Mouse (Mus musculus) gastrocnemius, postnatal 14 days (tissue): Measurements from ENCODE around the gene Sel1l3. TPM values are rescaled to one million over a fixed set of nuclear protein-coding genes. Genes with fewer than 3 reads are reported as not detected.
A peak's percentile ranks its signal among the peaks of the same experiment; 100 is the strongest.

ENCODE experiments used
- DNase-seq: peaks from one replicate; pipeline ENCODE4 v3.0.0; 2021; ENCODE audit warnings: mixed read lengths
- intact Hi-C: fragments of 180-260 bp; cut with DNase I; formaldehyde crosslinking; loops from one replicate; pipeline ENCODE4 v1.15.1; 2025; ENCODE audit warnings: low total_unique reads
- total RNA-seq, 2 experiments: library from RNA; stranded (reverse); gene quantifications; 2 replicates each; pipeline ENCODE4 v1.2.3; 2021

The Sel1l3 gene
- total RNA-seq, 2 experiments from 2014 or later = 65.3 to 75.4 TPM

GRCm38 (mm10) chr5:53111036-53111435 is 102.7 kb downstream of the Sel1l3 start:
- intact Hi-C loops = no loop called here
- no peak for DNase-seq

GRCm38 (mm10) chr5:53110225-53110624 is 103.5 kb downstream of the Sel1l3 start:
- intact Hi-C loops = no loop called here
- no peak for DNase-seq

- no peak for DNase-seq
- intact Hi-C loops = loop anchor here (10.0 kb wide), 1 partner anchor 224 kb away; no protein-coding TSS in a partner anchor
Observed at GRCm38 (mm10) chr5:53108668-53109067, 105.1 kb downstream of the Sel1l3 start.

- no peak for DNase-seq
- intact Hi-C loops = loop anchor here (10.0 kb wide), 1 partner anchor 223 kb away; no protein-coding TSS in a partner anchor
Observed at GRCm38 (mm10) chr5:53108026-53108425, 105.7 kb downstream of the Sel1l3 start.

- intact Hi-C loops = loop anchor here (10.0 kb wide), 1 partner anchor 222 kb away; no protein-coding TSS in a partner anchor
- DNase-seq = no peak
Observed at GRCm38 (mm10) chr5:53106731-53107130, 107.0 kb downstream of the Sel1l3 start.

GRCm38 (mm10) chr5:53106125-53106524 is 107.6 kb downstream of the Sel1l3 start:
- DNase-seq = no peak
- intact Hi-C loops = loop anchor here (10.0 kb wide), 1 partner anchor 221 kb away; no protein-coding TSS in a partner anchor

GRCm38 (mm10) chr5:53105716-53106115 is 108.0 kb downstream of the Sel1l3 start:
- peak; percentile 64 for DNase-seq
- intact Hi-C loops = loop anchor here (10.0 kb wide), 1 partner anchor 221 kb away; no protein-coding TSS in a partner anchor

- intact Hi-C loops = loop anchor here (10.0 kb wide), 1 partner anchor 220 kb away; no protein-coding TSS in a partner anchor
- no peak for DNase-seq
Observed at GRCm38 (mm10) chr5:53104177-53104855, 109.4 kb downstream of the Sel1l3 start.

- DNase-seq = no peak
- intact Hi-C loops = loop anchor here (10.0 kb wide), 1 partner anchor 217 kb away; no protein-coding TSS in a partner anchor
Observed at GRCm38 (mm10) chr5:53101848-53102473, 111.8 kb downstream of the Sel1l3 start.

GRCm38 (mm10) chr5:53091331-53091730 is 122.4 kb downstream of the Sel1l3 start:
- intact Hi-C loops = no loop called here
- DNase-seq = no peak

GRCm38 (mm10) chr5:53087452-53087851 is 126.3 kb downstream of the Sel1l3 start:
- no peak for DNase-seq
- intact Hi-C loops = no loop called here

- intact Hi-C loops = no loop called here
Observed at GRCm38 (mm10) chr5:53078453-53078852, 135.3 kb downstream of the Sel1l3 start.

GRCm38 (mm10) chr5:53074553-53074952 is 139.2 kb downstream of the Sel1l3 start:
- no peak for DNase-seq
- intact Hi-C loops = no loop called here

More at GRCm38 (mm10) chr5:53078453-53078852, 135.3 kb downstream of the Sel1l3 start:
- no peak for DNase-seq

- intact Hi-C loops = no loop called here
- no peak for DNase-seq
Observed at GRCm38 (mm10) chr5:53061532-53062130, 152.1 kb downstream of the Sel1l3 start.

Other genes starting within 250 kb of the Sel1l3 start
- gene Slc34a2, start 175.8 kb downstream of the Sel1l3 start, total RNA-seq = not detected
- gene Smim20, start 53.2 kb upstream of the Sel1l3 start, total RNA-seq = 10 to 100 TPM; 75.4 to 80.1 TPM